Mouse (Mus musculus) gastrocnemius, postnatal 4 days (tissue): ENCODE measurements at regions not wholly inside any gene's neighbourhood (a gene's known extent, or its start where the extent isn't known, plus 50 kb on each side); places are given as distances from the start of the nearest gene placed in this dataset.
A peak's percentile ranks its signal among the peaks of the same experiment; 100 is the strongest.

Experiments used
- DNase-seq, 2 experiments: peaks; one replicate each; pipeline ENCODE4 v3.0.0; 2021 to 2022; ENCODE audit warnings: low spot score in 2 of 2, mixed read lengths in 2 of 2

- no peak for DNase-seq
Observed at GRCm38 (mm10) chr10:21446641-21447040, 69.5 kb downstream of the Aldh8a1 start.

- DNase-seq = no peak
Observed at GRCm38 (mm10) chr10:21448132-21448531, 71.0 kb downstream of the Aldh8a1 start.

DNA sequence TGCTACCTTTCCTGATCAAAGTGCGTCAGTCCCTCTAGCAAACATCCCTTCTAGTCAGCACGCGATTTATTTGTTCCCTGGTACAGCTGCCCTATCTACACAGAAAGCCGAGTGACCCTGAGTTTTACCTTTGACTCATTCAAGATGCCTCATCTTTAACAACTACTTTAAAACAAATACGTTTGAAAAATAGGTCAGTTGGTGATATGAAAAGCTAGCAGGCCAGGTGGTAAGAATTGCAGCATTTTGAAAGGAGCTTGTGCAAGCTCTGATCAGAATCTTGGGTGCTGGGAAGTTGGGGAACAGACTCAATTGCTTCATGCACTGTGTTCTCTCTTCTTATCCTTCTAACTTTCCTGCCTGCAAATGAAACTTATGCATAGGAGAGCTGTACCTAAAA lies 71.9 kb downstream of the Aldh8a1 start:
- DNase-seq = no peak

GRCm38 (mm10) chr10:21452611-21453010 lies 75.5 kb downstream of the Aldh8a1 start:
- no peak for DNase-seq

DNA sequence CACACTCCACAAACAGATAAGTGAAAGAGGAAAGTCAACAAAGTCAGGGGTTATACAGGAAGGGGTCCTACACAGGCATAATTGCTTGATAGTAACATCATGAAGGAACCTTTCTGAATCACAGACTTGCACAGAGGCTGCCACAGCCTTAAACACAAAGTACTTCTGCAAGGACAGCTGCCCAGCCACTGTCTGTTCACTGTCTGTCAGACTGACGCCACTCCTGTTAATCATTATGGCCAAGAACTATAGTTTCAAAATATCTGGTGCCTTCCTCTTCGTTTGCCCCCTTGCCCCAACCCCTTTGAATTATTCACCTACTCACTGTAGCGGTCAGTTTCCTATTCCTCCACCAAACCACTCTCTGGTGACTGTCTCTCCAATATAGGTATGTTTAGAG lies 76.4 kb downstream of the Aldh8a1 start:
- no peak for DNase-seq

- DNase-seq = no peak
Observed at GRCm38 (mm10) chr10:21454153-21454552, 77.1 kb downstream of the Aldh8a1 start.

- DNase-seq = no peak
Observed at GRCm38 (mm10) chr10:21454757-21455156, 77.7 kb downstream of the Aldh8a1 start.

GRCm38 (mm10) chr10:21455863-21456262 lies 78.8 kb downstream of the Aldh8a1 start:
- no peak for DNase-seq

DNA sequence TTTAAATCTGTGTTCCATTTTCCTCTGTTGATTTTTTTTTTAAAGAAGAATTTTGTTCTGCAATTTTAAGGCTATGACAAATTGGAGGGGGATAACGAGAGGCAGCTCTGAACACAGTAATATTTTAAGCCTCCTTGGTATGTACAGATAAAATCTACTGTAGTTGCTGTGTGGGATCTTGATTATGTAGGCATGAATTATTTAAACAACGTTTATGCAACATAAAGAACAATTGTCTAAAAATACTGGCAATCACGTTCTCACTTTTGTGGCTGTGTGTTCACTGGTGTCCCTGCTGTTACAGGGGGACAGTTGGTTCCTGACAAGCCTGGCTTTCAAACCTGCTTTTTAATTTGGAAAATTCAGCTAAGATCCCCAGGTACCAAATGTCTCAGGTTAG lies 79.3 kb downstream of the Aldh8a1 start:
- no peak for DNase-seq

DNA sequence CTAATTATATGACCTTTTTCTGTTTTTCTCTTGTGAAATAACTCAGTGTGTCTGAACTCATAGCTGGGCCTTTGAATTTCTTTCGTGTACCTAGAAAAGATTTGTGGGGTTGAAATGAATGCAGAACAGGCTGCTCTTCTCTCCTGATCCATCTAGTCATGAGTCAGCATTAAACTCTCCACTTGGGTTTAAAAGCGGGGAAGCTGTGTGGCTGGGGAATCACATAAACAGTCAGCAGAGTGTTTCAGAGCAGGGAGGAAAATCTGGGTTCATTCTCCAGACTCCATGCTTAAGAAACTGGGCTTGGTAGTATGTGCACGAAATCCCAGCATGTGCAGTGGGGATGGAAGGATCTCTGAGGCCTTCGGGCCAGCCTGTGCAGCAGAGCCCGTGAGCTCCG lies 79.9 kb downstream of the Aldh8a1 start:
- no peak for DNase-seq

GRCm38 (mm10) chr10:21458608-21459007 lies 81.5 kb downstream of the Aldh8a1 start:
- no peak for DNase-seq

DNA sequence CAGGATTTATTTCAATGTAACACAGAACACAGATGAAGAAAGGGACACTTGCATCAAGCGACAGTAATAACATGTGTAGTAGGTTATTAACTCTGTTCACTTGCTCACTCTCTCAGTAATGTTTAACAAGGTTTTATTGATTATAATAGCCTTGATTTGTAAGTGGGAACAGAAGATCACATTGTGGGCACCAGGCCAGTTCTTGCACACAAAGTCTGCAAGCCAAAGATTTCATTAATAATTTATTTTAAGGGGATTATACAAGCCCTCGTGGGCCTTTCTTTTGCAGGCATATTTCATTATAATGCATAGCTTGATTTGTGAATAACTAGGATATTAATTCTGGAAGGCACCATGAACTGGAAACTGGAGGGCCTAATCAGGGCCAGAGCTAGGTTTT lies 83.0 kb downstream of the Aldh8a1 start:
- no peak for DNase-seq

DNA sequence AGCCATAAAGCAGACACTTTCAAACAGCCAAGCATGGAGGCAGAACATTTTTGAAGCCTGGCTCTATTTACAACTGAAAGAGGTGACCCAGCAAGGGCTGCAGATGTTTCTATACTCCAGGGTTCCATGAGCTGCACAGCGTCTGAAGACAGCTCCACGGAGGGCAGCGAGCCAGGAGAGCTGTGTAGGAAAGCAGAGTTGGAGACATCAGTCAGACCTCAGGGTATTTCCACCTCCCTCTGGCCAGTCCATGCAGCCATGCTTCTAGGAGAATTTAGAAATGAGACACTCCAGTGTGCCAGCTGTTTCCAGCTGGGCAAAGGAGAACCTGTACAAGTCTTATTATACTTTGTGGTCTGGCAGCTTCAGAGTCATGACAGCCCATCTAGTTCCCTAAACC lies 85.8 kb downstream of the Aldh8a1 start:
- DNase-seq = peak in 1 of 2 experiments; percentile 54

DNA sequence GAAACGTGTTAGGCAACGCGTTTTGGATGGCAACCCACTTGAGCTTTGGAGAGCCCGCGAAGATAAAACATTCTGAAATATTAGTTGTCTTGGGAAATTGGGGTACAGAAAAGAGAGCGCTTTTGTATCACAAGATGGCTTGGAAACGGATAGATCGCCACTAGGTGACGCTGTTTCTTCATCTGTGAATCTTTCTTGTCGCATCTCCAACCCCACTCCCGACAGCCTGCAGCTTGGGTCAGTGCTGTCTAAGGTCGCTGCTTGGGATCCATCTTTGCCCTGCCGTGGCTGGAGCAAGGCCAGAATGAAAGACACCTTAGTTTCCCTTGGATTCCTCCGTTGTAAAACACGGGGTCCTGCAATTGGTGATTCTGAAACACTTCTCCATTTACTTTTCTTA lies 88.3 kb downstream of the Aldh8a1 start:
- DNase-seq = peak; percentile 68 to 88

- DNase-seq = no peak
Observed at GRCm38 (mm10) chr10:21465806-21466377, 88.8 kb downstream of the Aldh8a1 start.

DNA sequence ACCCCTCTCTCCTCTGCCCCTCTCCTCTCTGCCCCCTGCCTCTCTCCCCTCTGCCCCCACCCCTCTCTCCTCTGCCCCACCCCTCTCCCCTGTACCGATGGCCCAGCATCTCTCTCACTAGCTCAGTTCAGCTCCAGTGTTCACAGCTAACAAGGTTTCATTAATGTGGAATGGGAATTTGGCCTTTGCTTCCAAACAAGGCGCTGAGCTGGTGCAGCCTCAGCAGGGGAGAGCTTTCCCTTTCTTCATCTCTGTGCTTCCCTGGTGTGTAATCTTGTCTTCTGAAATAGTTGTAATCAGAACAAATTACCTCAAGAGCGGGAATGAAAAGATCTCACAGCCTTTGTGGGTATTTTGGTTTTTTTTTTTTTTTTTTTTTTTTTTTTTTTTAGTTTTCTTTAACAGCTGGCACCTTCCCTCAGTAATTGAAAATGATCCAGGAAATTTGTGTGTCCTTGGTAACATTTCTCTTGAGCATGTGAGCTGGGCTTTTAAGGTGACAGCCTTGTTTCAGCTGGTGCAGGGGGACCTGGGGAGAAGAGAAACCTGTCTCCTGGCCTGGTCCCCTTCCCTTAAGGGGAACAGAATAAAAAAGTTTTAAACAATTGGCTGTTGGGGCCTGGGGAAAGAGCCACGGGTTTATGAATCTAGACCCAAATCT lies 90.5 kb downstream of the Aldh8a1 start:
- no peak for DNase-seq

GRCm38 (mm10) chr10:21468421-21468820 lies 91.3 kb downstream of the Aldh8a1 start:
- no peak for DNase-seq

GRCm38 (mm10) chr10:21469961-21470360 lies 92.9 kb downstream of the Aldh8a1 start:
- DNase-seq = no peak

GRCm38 (mm10) chr10:21470589-21470988 lies 93.5 kb downstream of the Aldh8a1 start:
- no peak for DNase-seq

GRCm38 (mm10) chr10:21474242-21474641 lies 97.2 kb downstream of the Aldh8a1 start:
- no peak for DNase-seq

- no peak for DNase-seq
Observed at GRCm38 (mm10) chr10:21478004-21478403, 100.9 kb downstream of the Aldh8a1 start.

DNA sequence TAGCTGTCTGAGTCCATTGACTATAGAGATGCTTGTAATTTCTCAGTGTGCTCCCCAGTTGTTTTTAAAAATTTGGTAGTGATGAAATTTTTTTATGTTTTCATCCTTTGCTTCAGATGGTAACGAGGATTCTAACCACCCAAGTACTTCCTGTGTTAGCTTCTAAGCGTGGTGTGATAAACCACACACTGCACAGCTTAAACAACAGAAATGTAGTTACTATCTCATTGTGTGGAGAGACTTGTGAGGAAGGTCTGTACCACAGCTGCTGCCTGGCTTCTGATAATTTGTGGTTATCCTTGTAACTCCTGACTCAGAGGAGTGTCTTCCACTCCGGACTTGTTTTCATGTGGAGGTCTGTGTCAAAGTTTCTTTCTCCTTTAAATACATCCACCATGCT lies 102.3 kb downstream of the Aldh8a1 start:
- DNase-seq = no peak

- DNase-seq = no peak
Observed at GRCm38 (mm10) chr10:21481255-21481654, 104.2 kb downstream of the Aldh8a1 start.
